Mouse (Mus musculus) hindbrain, embryonic 12.5 days (tissue): ENCODE data around the gene Prpf6. TPM values are rescaled to one million over a fixed set of nuclear protein-coding genes. Genes with fewer than 3 reads are reported as not detected.

Experiments
- ATAC-seq: fragments of 200-750 bp; cut with Nextera tagmentation; 2 replicates; pipeline ENCODE4 v1.8.0; 2017; ENCODE audit warnings: moderate TSS enrichment; ENCODE audit not compliant: low FRiP score
- H3K27ac ChIP-seq: fragments of 300-500 bp; sonication (generic); 2 replicates; pipeline ENCODE4 v1.5.1; 2016; ENCODE audit warnings: mild to moderate bottlenecking
- H3K27me3 ChIP-seq: fragments of 300-500 bp; sonication (generic); 2 replicates; pipeline ENCODE4 v1.6.1; 2016; ENCODE audit warnings: mild to moderate bottlenecking
- H3K36me3 ChIP-seq: fragments of 300-500 bp; sonication (generic); 2 replicates; pipeline ENCODE4 v1.6.1; 2016; ENCODE audit warnings: mild to moderate bottlenecking
- H3K4me1 ChIP-seq: fragments of 300-500 bp; sonication (generic); 2 replicates; pipeline ENCODE4 v1.6.1; 2016
- H3K4me2 ChIP-seq: fragments of 300-500 bp; sonication (generic); replicated peaks from 2 replicates; pipeline ENCODE4 v1.6.1; 2016; ENCODE audit warnings: mild to moderate bottlenecking
- H3K4me3 ChIP-seq: fragments of 300-500 bp; sonication (generic); 2 replicates; pipeline ENCODE4 v1.5.1; 2016; ENCODE audit warnings: mild to moderate bottlenecking
- H3K9ac ChIP-seq: fragments of 300-500 bp; sonication (generic); 2 replicates; pipeline ENCODE4 v1.6.1; 2016; ENCODE audit warnings: mild to moderate bottlenecking, moderate library complexity
- H3K9me3 ChIP-seq: fragments of 300-500 bp; sonication (generic); replicated peaks from 2 replicates; pipeline ENCODE4 v1.6.1; 2016; ENCODE audit warnings: mild to moderate bottlenecking
- WGBS: fragments of 180-500 bp; shearing (Covaris S2); methylation state at CpG from one replicate; pipeline ENCODE4 v1.1.7; 2016; 5-methylcytosine and 5-hydroxymethylcytosine counted together
- polyA plus RNA-seq: library from polyadenylated mRNA; unstranded; fragments of >200 nt; fragmentation: Nextera tagmentation; extraction: Ambion mirVana; gene quantifications from 2 replicates; pipeline ENCODE4 v1.2.1, GENCODE M21; 2016

Gene Prpf6
- polyA plus RNA-seq, 1 experiment from 2014 or later: 72.4 TPM

DNA sequence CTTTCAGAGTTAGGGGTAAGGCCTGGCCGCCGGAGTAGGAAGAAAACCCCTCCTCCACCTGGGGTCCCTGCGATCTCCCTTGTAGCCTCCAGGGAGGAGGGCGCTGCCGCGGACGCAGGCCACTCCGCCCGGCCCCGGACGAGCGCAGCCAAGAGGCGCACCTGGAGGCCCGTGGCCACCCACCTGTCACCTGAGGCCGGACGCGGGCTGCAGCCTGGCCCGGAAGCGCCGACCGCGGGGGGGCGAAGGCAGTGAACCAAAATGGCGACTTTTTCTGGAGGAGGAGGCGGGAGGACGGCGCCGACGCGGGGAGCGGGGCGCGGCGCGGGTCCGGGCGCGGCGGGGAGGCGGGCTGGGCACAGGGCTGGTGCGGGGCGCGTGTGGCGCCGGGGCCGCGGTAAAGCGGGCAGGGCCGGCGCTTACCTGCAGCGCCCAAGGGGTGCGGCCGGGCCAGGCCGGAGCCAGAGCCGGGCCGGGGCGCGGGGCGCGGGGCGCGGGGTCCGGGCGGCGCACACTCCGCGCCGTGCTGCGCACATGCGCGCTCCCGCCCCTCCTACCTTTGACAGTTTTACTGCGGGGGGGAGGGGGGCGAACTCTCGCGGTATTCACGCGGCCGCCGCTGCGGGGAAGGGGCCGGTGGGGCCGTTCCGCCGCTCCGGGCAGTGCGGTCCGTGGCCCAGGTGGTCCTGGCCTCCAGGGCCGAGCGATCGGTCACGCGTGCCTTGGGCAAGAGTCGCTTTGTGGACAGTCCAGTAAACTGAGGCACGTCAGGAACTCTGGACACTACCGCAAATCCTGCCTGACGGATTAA, 768 bp downstream of the Prpf6 start, which contains the start of gene Zfp512b:
Gene Zfp512b (minus strand): TSS at position 573 of the 811 bp plus-strand sequence.
- WGBS: under 1% methylated on average over 77 of the region's 97 CpGs
- H3K36me3 ChIP-seq: peaks cover 45% of the 10 kb centered on the region
- H3K4me1 ChIP-seq: peaks cover 28% of the 10 kb centered on the region
- H3K27ac ChIP-seq: peak within 1 kb of the TSS; percentile 88
- peak; percentile 78 for ATAC-seq
- H3K4me3 ChIP-seq: peak within 1 kb of the TSS; percentile 97
- H3K4me2 ChIP-seq: peak within 1 kb of the TSS; percentile 87
- H3K27me3 ChIP-seq: no peaks in the 10 kb centered on the region
- H3K9me3 ChIP-seq: no peaks in the 10 kb centered on the region
- H3K9ac ChIP-seq: peak within 1 kb of the TSS; percentile 98

DNA sequence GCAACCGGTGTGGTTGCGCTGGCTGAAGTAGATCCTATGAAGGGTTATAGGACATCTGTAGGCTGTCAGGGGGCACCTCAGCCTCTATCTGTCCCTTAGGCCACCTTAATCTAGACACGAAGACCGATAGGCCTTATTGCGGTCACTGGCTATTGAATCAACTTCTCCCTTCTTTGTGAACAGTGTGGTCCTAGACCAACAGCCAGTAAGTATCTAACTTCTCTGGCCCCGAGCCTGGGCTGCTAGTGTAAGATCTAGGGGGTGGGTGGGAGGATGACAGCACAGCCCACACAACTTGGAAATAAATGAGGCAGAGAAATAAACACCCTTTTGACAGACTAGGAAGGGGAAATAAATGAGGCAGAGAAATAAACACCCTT, 1.4 kb downstream of the Prpf6 start:
- ATAC-seq: peak; percentile 17
- WGBS: 9% methylated on average over 6 of the region's 6 CpGs
- Histone ChIP-seq H3K4me2 (peak overlapping the region; percentile 87), H3K36me3 (peaks cover 39% of the 10 kb centered on the region), H3K9ac (peak overlapping the region; percentile 98), H3K4me1 (peaks cover 33% of the 10 kb centered on the region), H3K9me3 (no peaks in the 10 kb centered on the region), H3K27ac (peak overlapping the region; percentile 88), H3K4me3 (peak overlapping the region; percentile 97), H3K27me3 (no peaks in the 10 kb centered on the region)

GRCm38 (mm10) chr2:181593937-181594336, 2.3 kb downstream of the Prpf6 start:
- H3K4me1 ChIP-seq: peaks cover 38% of the 10 kb centered on the region
- H3K4me2 ChIP-seq: no peak overlapping the region
- H3K36me3 ChIP-seq: peaks cover 30% of the 10 kb centered on the region
- H3K4me3 ChIP-seq: no peak overlapping the region
- no peak overlapping the region for H3K27ac ChIP-seq
- ATAC-seq: no peak
- no peak overlapping the region for H3K9ac ChIP-seq
- no peaks in the 10 kb centered on the region for H3K27me3 ChIP-seq
- H3K9me3 ChIP-seq: no peaks in the 10 kb centered on the region

GRCm38 (mm10) chr2:181594946-181595696, 3.5 kb downstream of the Prpf6 start:
- 81% methylated on average over 4 of the region's 4 CpGs for WGBS
- Histone ChIP-seq H3K27ac (no peak overlapping the region), H3K9ac (no peak overlapping the region), H3K27me3 (no peaks in the 10 kb centered on the region), H3K36me3 (peaks cover 18% of the 10 kb centered on the region), H3K4me3 (no peak overlapping the region), H3K4me2 (no peak overlapping the region), H3K9me3 (no peaks in the 10 kb centered on the region), H3K4me1 (peaks cover 44% of the 10 kb centered on the region)
- ATAC-seq: no peak

GRCm38 (mm10) chr2:181596221-181596960, 4.7 kb downstream of the Prpf6 start:
- Histone ChIP-seq H3K9ac (no peak overlapping the region), H3K27ac (no peak overlapping the region), H3K4me3 (no peak overlapping the region), H3K27me3 (no peaks in the 10 kb centered on the region), H3K4me1 (peaks cover 39% of the 10 kb centered on the region), H3K9me3 (no peaks in the 10 kb centered on the region), H3K4me2 (no peak overlapping the region), H3K36me3 (peaks cover 10% of the 10 kb centered on the region)
- ATAC-seq: no peak
- 60% methylated on average over 6 of the region's 6 CpGs for WGBS

DNA sequence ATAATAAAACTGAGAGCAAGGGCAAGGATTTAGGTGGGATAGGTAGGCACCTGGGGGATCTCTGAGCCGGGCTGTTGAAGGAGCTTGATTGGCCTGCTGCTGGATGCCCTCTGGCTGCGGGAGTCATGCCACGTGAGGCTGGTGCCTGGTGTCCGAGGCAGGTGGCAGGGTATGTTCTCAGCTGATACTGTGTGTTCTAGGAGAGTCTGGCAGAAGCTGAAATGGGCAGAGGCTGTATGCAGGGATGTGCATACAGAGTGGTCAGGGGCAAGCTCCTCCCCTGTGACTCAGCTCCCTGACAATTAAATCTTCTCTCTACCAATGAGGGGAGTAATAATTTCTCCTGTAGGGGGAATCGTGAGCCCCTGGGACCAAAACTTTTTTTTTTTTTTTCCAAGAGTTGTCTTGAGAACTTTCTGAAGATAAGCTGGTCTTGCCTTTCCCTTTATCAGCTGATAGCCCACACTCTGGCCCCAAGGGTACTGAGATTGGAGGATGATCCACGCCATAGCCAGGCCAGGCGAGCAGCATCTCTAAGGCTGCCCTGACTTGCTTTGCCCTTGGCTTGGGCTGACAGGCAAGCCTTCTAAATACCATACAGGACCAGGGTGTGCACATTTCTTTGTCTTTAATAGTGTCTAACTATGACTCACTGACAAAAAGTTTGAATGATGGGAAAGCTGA, 5.9 kb downstream of the Prpf6 start:
- Histone ChIP-seq H3K9me3 (no peaks in the 10 kb centered on the region), H3K4me2 (peak overlapping the region; percentile 63), H3K27ac (no peak overlapping the region), H3K27me3 (no peaks in the 10 kb centered on the region), H3K9ac (peak overlapping the region; percentile 87; the same call in 1 of the 2 replicates), H3K4me1 (peaks cover 41% of the 10 kb centered on the region), H3K36me3 (peaks cover 10% of the 10 kb centered on the region), H3K4me3 (0 out of 2 replicates have a peak overlapping the region, but pooled peaks have one; percentile 66)
- no peak for ATAC-seq
- 69% methylated on average over 7 of the region's 7 CpGs for WGBS

DNA sequence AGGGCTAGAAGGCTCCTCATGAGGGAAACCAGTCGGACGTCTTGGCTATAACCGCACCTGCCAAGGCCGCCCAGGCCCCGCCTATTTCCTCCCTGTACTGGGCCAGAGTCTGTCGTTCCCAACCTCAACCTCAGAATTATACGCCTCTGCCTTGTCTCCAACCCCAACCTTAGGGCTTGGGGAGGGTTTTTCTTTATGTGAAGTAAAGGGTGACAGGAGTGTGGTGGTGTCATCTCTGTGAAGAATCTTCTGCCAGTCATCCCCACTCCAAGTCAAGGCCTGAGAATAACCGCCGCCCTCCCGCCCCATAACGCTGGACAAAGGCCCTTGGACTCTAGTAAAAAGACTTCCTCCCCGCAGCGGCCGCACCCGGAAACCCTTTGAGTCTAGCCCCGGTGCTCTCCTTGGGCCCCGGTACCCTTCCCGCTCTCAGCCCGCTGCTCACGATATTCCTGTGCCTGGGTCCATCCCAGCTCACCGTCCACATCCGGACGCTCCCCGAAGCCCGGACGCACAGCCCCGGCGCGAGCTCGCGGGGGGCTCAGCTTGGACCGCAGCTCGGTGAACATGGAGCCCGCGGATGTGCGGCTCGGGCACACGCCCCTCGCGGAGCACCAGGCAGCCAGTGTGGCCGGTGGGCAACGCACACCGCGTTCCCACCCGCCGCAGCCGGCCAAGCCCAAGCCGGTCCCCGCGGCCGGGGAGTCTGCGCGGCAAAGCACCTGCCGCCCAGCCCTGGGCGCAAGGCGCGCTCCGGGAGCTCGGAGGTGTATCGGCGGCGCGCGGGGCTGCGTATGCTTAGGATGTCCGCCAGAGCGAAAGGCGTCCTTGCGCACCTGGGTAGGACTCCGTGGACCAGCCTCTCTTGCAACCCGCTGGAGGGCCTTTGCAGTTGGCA, 7.0 kb downstream of the Prpf6 start, which contains the start of gene Samd10:
Gene Samd10 (minus strand): TSS at position 759 of the 898 bp plus-strand sequence.
- H3K27me3 ChIP-seq: no peaks in the 10 kb centered on the region
- peak within 1 kb of the TSS; percentile 87 for H3K9ac ChIP-seq
- peaks cover 34% of the 10 kb centered on the region for H3K4me1 ChIP-seq
- peaks cover 10% of the 10 kb centered on the region for H3K36me3 ChIP-seq
- 2% methylated on average over 64 of the region's 71 CpGs for WGBS
- H3K27ac ChIP-seq: peak within 1 kb of the TSS; percentile 94
- peak within 1 kb of the TSS; percentile 66 for H3K4me3 ChIP-seq
- H3K9me3 ChIP-seq: no peaks in the 10 kb centered on the region
- peak; percentile 32 for ATAC-seq
- peak within 1 kb of the TSS; percentile 63 for H3K4me2 ChIP-seq

GRCm38 (mm10) chr2:181600226-181600758, 8.6 kb downstream of the Prpf6 start:
- Histone ChIP-seq H3K27me3 (no peaks in the 10 kb centered on the region), H3K4me3 (peak overlapping the region; percentile 88), H3K9ac (0 out of 2 replicates have a peak overlapping the region, but pooled peaks have one; percentile 93), H3K27ac (peak overlapping the region; percentile 82; the same call in 1 of the 2 replicates), H3K4me2 (peak overlapping the region; percentile 87), H3K36me3 (peaks cover 10% of the 10 kb centered on the region), H3K4me1 (peaks cover 34% of the 10 kb centered on the region), H3K9me3 (no peaks in the 10 kb centered on the region)
- 66% methylated on average over 6 of the region's 6 CpGs for WGBS
- no peak for ATAC-seq

DNA sequence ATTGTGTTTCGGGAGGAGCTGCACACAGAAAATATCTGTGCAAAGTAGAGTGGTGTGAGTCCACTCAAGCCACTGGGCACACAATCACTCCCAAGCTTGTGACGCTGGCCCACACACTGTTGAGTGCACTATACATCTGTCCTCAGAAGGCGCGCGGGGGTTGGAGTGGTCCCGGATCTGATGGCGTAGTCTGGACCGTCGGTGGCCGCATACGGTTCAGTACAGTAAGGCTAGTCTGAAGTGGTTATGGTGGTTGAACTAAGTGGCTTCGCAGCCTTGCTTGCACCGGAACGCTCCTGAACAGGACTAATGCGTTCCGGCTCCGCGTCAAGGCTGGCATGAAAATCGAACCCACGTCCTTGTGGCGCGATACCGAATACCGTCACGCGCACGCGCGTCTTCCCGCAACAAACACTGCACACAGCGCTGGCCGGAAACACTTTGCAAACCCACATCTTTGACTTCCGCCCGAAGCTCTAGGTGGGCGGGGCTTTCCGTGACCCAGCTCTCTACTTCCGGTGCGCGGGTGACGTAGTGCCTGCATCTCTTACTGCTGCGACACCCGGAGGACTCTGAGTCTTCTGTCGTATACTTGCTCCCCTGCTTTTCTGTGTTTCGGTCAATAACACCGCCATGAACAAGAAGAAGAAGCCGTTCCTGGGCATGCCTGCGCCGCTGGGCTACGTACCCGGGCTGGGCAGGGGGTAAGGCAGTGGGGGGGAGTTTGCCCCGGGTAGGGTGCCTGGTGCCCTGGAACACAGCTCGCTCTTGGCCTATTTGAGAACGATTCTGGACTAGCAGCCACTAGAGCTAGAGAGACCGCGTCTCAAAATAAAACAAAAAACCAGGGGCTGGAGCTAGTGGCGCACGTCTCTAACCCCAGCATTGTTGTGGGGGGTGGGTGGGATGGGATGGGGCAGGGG, 9.4 kb downstream of the Prpf6 start:
- Histone ChIP-seq H3K4me3 (peak overlapping the region; percentile 88), H3K27me3 (no peaks in the 10 kb centered on the region), H3K4me2 (peak overlapping the region; percentile 87), H3K4me1 (peaks cover 34% of the 10 kb centered on the region), H3K27ac (peak overlapping the region; percentile 82), H3K9me3 (no peaks in the 10 kb centered on the region), H3K36me3 (peaks cover 7% of the 10 kb centered on the region), H3K9ac (peak overlapping the region; percentile 93)
- ATAC-seq: peak; percentile 93
- 1% methylated on average over 57 of the region's 57 CpGs for WGBS

DNA sequence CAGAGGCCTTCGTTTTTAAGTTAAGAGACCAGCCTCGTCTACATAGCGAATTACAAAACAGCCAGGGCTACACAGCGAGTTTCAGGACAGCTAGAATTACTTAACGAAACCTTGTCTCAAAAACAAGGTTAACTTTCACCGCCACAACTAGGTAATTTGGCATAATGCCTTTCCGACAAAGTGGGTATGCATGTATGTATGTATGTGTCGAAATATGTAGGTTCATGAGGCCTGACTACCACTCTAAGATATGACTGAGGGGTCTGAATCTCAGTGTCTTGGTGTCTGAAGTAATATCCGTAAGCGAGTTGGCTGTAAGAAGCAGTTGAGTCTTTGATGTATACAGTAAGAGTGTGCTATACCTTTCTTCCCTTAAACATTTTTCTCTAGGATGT, 10.1 kb downstream of the Prpf6 start:
- peak overlapping the region; percentile 82 for H3K27ac ChIP-seq
- peak overlapping the region; percentile 87 for H3K4me2 ChIP-seq
- 0 out of 2 replicates have a peak, but pooled peaks cover 3% of the 10 kb centered on the region for H3K36me3 ChIP-seq
- peak overlapping the region; percentile 88 for H3K4me3 ChIP-seq
- no peak for ATAC-seq
- no peaks in the 10 kb centered on the region for H3K27me3 ChIP-seq
- 30% methylated on average over 10 of the region's 10 CpGs for WGBS
- H3K4me1 ChIP-seq: peaks cover 34% of the 10 kb centered on the region
- no peaks in the 10 kb centered on the region for H3K9me3 ChIP-seq
- H3K9ac ChIP-seq: peak overlapping the region; percentile 93
